Mouse (Mus musculus) CD4-positive, CD25-positive, alpha-beta regulatory T cell, adult 9 weeks (primary cell): ENCODE data around the gene Coq8a. TPM values are rescaled to one million over a fixed set of nuclear protein-coding genes. Genes with fewer than 3 reads are reported as not detected.

Experiments used
- polyA plus RNA-seq: library from polyadenylated mRNA; unstranded; fragments of 100-300 nt; shearing (Covaris generic); gene quantifications from one replicate; pipeline ENCODE4 v1.2.1, GENCODE M21; 2017

Coq8a gene
- 83.6 TPM for polyA plus RNA-seq

DNA sequence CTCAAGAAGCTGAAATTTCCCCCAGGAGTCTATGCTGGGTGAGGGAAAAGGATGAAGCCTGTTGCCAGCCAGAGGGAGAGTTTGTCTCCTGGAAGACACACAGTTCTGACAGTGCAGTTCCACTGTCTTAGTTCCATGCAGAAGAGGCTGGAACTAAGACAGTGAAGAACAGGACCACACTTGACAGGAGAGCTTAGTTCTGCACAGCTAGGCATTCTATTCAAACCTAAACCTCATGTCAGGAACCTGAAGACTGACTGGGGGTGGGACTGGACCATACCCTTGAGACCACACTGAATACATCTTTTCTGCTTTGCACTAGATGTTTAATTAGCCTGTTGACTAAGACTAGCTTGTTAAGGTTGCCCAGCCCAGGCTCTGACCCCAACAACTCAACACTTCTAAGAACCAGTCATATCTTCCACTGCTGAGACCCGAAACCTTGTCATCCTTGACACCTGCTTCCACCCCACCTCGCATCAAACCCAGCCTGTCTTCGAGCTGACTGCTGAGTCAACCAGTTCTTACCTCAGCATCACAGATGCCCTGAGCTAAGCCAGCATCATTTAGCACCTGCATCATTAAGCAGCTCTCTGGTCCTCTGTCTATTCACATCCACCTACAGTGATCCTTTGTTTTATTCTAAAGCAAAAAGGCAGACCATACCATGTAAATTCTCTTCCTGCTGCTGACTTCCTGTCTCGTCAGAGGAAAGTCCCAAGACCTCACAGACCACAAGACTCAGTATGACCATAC, at the start of gene Coq8a:
Coq8a (minus strand) TSS at position 644 of the 756 bp plus-strand sequence.

Other genes with a start within 250 kb of the Coq8a start
- gene Cdc42bpa, start 239.1 kb downstream of the Coq8a start, polyA plus RNA-seq, result 0.29 TPM
- 153 TPM for gene Psen2, start 63.8 kb upstream of the Coq8a start, polyA plus RNA-seq
- gene Itpkb, start 130.9 kb upstream of the Coq8a start, polyA plus RNA-seq, result 33.1 TPM